Comparison of ENCODE assay signal across 13 mouse cellular contexts in the genomic region with DNA sequence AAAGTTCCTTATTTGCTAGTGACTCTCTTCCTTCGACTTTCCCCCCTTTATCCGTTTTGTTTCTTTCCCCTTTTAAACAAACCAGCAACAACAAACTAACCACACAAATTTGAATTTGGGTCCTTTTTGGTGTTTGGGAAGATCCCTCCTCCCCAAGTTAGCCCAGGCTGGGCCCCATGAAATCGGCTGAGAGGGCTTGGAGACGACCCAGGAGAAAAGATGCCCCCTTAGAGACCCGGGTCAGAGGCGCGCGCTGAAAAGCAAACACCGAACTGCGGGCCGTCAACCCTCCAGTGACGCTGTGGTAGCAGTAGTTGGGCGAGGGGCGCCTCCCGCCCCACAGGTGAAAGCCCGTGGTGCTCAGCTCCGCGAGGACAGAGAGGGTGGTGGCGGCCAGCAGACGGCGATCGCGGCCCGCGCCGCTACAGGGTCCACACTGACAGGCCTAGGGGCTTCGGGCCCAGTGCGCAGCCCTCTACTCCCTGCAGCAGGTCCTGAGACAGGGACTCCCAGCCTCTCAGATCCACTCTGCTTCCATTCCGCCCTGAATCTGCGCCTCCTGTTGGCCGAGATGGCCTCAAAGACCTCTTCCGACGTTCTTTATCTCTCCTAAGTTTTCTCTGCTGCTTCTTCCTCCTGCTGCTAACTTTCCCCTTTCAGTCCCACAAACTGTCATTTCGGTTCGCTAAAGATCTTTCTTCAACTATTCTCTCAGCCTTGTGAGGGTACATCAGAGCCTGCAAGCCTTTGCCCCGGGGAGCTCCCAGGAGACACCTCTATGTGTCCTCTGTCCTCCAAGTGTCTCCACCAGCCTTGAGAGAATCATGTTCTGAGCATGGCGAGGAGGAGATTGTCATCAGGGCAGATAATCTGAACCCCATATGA. TPM values are rescaled to one million over a fixed set of nuclear protein-coding genes. Genes with fewer than 3 reads are reported as not detected.
DNase-seq lines count a peak whose midpoint lies in the region; ATAC-seq and TF ChIP-seq lines count a peak whose summit lies in the region.
"Had no signal": no experiment of that assay in that cellular context is flagged by ENCODE, and none has a peak within 500 bp of the region (broad histone marks: within the 10 kb centered on the region; RNA-seq: fewer than 3 reads in every experiment).

No protein-coding gene starts in this region.

- in situ Hi-C loops in ES-E14 (cut with MboI; ENCODE audit: low sequenced_read_pairs in 2 of 2, unreplicated experiment in 2 of 2) = loop anchor here (5.0 to 25.0 kb wide), 3 partner anchors 171 to 1079 kb away; partner anchors contain the start of genes Col4a1 (in 2 of the 2), Col4a2 (in 2 of the 2), Naxd (in 1 of the 2) and Rab20 (in 1 of the 2)

- H3K9ac ChIP-seq in ES-E14 (ENCODE audit: insufficient read depth, low read depth, low read length, poor library complexity, severe bottlenecking) = no peak overlapping the region
- peak overlapping the region; percentile 66 for H3K9ac ChIP-seq in forebrain, embryonic 12.5 days
- H3K9ac ChIP-seq: heart, embryonic 15.5 days; liver, embryonic 13.5 days had no signal

- peak overlapping the region; percentile 83 for H3K4me2 ChIP-seq in forebrain, embryonic 12.5 days
- H3K4me2 ChIP-seq: heart, embryonic 15.5 days; liver, embryonic 13.5 days had no signal

- H3K27ac ChIP-seq in kidney, adult 2 months (ENCODE audit: insufficient read depth, low read depth, low read length) = no peak overlapping the region
- no peak overlapping the region for H3K27ac ChIP-seq in ES-E14 (ENCODE audit: insufficient read depth, low read depth, low read length, poor library complexity, severe bottlenecking)
- peak overlapping the region; percentile 69 for H3K27ac ChIP-seq in forebrain, embryonic 12.5 days
- H3K27ac ChIP-seq: heart, embryonic 15.5 days; liver, embryonic 13.5 days had no signal

- no peaks in the 10 kb centered on the region for H3K4me1 ChIP-seq in kidney, adult 2 months (ENCODE audit: control insufficient read depth, insufficient read depth, low read length)
- H3K4me1 ChIP-seq in ES-E14 (ENCODE audit: control insufficient read depth in 2 of 2, insufficient read depth in 2 of 2, low read length in 2 of 2, poor library complexity in 1 of 2) = peaks cover 0 to 2% of the 10 kb centered on the region in 2 experiments; a peak in 1 of 4 replicates
- peaks cover 66% of the 10 kb centered on the region for H3K4me1 ChIP-seq in forebrain, embryonic 12.5 days

- no peak overlapping the region for H3K4me3 ChIP-seq in kidney, adult 2 months (ENCODE audit: insufficient read depth, low read depth, low read length)
- peak overlapping the region in 1 of 2 experiments; percentile 13; a peak in 1 of 4 replicates for H3K4me3 ChIP-seq in ES-E14 (ENCODE audit: insufficient read depth in 1 of 2, low read depth in 1 of 2, low read length in 2 of 2, poor library complexity in 1 of 2, severe bottlenecking in 1 of 2)
- H3K4me3 ChIP-seq in forebrain, embryonic 12.5 days (replicated peaks) = peak overlapping the region; percentile 60
- H3K4me3 ChIP-seq: heart, embryonic 15.5 days; liver, embryonic 13.5 days had no signal

- H3K9me3 ChIP-seq in ES-E14 (ENCODE audit: control insufficient read depth, insufficient read depth, low read depth, low read length) = no peaks in the 10 kb centered on the region
- no peaks in the 10 kb centered on the region for H3K9me3 ChIP-seq in forebrain, embryonic 12.5 days
- H3K9me3 ChIP-seq: heart, embryonic 15.5 days; liver, embryonic 13.5 days had no signal

- no peak for TF ChIP-seq POLR2A in kidney, adult 2 months (IDR thresholded peaks at IDR 0.05; ENCODE audit: low read depth, low read length)

- H3K36me3 ChIP-seq in kidney, adult 2 months (ENCODE audit: control insufficient read depth, insufficient read depth, low read length) = no peaks in the 10 kb centered on the region
- no peaks in the 10 kb centered on the region for H3K36me3 ChIP-seq in ES-E14 (ENCODE audit: control insufficient read depth, insufficient read depth, low read length, poor library complexity, severe bottlenecking)
- H3K36me3 ChIP-seq in forebrain, embryonic 12.5 days (replicated peaks) = no peaks in the 10 kb centered on the region
- H3K36me3 ChIP-seq: heart, embryonic 15.5 days; liver, embryonic 13.5 days had no signal

- intact Hi-C loops in gastrocnemius, postnatal 36 days (cut with DNase I) = no loop called here

- TF ChIP-seq CTCF in kidney, adult 2 months (conservative IDR thresholded peaks at IDR 0.05; ENCODE audit: insufficient read depth, insufficient read length, low read depth, low read length) = peak; percentile 14; the same call in 1 of the 2 replicates

- no peak for DNase-seq in kidney, adult 2 months
- DNase-seq in kidney, adult 8-10 months = no peak
- DNase-seq in ES-E14 (ENCODE audit: low read depth, low spot score) = no peak
- DNase-seq in mesoderm, embryonic 11.5 days (ENCODE audit: low read depth, low spot score) = peak; percentile 76
- DNase-seq in gastrocnemius, postnatal 36 days = no peak
- DNase-seq in left cerebral cortex, adult 8-10 months (ENCODE audit: low spot score in 2 of 2) = no peak
- DNase-seq in layer of hippocampus, adult 8-10 months (ENCODE audit: low spot score in 2 of 2) = no peak
- DNase-seq: cerebellum, adult 18-20 months; liver, embryonic 13.5 days had no signal

- 3% methylated on average over 37 of the region's 37 CpGs for whole genome bisulfite sequencing in kidney, adult 2 months
- WGBS in forebrain, embryonic 12.5 days = 3% methylated on average over 37 of the region's 37 CpGs

- peaks cover 16% of the 10 kb centered on the region for H3K27me3 ChIP-seq in kidney, adult 2 months (replicated peaks; ENCODE audit: control insufficient read depth, insufficient read depth, low read length)
- peaks cover 73% of the 10 kb centered on the region for H3K27me3 ChIP-seq in forebrain, embryonic 12.5 days

- peak; percentile 56 for ATAC-seq in forebrain, embryonic 12.5 days (ENCODE audit: low FRiP score)

TF ChIP-seq in ES-E14, 5 proteins besides CTCF, POLR2A, EP300 and RAD21:
- TF ChIP-seq ZC3H11A (IDR thresholded peaks at IDR 0.05; ENCODE audit: borderline replicate concordance, low read depth, low read length) (peak; percentile 56; the same call in 1 of the 2 replicates), MAFK (IDR thresholded peaks at IDR 0.05; ENCODE audit: insufficient read depth, low read depth, low read length) (no peak), HCFC1 (IDR thresholded peaks at IDR 0.05; ENCODE audit: borderline replicate concordance, insufficient read depth, low read length) (0 out of 2 replicates have a peak, but pooled peaks have one; percentile 19), CHD2 (IDR thresholded peaks at IDR 0.05; ENCODE audit: low read depth, low read length) (no peak), ZNF384 (IDR thresholded peaks at IDR 0.05; ENCODE audit: low read depth, low read length) (no peak)

RNA-seq across cellular contexts. Expression of gene Sox1, which starts 3.5 kb away (rescaled TPM):
- not detected in 2 replicates for polyA plus RNA-seq in kidney, adult 2 months (2012; rRNA removed)
- 0.63 and 1.0 TPM in 2 replicates for total RNA-seq in ES-E14 (2012; rRNA removed)
- polyA plus RNA-seq in forebrain, embryonic 12.5 days (2016; fragmentation: Nextera tagmentation; extraction: Ambion mirVana) = 9.6 and 11.0 TPM in 2 replicates
- not detected for total RNA-seq in gastrocnemius, postnatal 36 days (2021)
- total RNA-seq in left cerebral cortex, adult 8-10 months (2022) = 10 to 100 TPM; 10.9 to 14.2 (median 13.0) TPM
- total RNA-seq in layer of hippocampus, adult 8-10 months (2022) = 10 to 100 TPM in 2 of 4 experiments, 1 to 10 TPM in 2; 9.3 to 10.7 (median 10.1) TPM
- total RNA-seq: MEL had no signal
- polyA plus RNA-seq: heart, embryonic 15.5 days; liver, embryonic 13.5 days; spleen, adult 2 months had no signal
